Mouse (Mus musculus) activated CD4-positive, CD25-positive, alpha-beta regulatory T cell, adult 9 weeks (primary cell): ENCODE data around the gene Ppcdc. TPM values are rescaled to one million over a fixed set of nuclear protein-coding genes. Genes with fewer than 3 reads are reported as not detected.

Experiments used
- polyA plus RNA-seq: library from polyadenylated mRNA; unstranded; fragments of 100-300 nt; shearing (Covaris generic); gene quantifications from one replicate; pipeline ENCODE4 v1.2.1, GENCODE M21; 2017

Gene Ppcdc
- polyA plus RNA-seq = 143 TPM

DNA sequence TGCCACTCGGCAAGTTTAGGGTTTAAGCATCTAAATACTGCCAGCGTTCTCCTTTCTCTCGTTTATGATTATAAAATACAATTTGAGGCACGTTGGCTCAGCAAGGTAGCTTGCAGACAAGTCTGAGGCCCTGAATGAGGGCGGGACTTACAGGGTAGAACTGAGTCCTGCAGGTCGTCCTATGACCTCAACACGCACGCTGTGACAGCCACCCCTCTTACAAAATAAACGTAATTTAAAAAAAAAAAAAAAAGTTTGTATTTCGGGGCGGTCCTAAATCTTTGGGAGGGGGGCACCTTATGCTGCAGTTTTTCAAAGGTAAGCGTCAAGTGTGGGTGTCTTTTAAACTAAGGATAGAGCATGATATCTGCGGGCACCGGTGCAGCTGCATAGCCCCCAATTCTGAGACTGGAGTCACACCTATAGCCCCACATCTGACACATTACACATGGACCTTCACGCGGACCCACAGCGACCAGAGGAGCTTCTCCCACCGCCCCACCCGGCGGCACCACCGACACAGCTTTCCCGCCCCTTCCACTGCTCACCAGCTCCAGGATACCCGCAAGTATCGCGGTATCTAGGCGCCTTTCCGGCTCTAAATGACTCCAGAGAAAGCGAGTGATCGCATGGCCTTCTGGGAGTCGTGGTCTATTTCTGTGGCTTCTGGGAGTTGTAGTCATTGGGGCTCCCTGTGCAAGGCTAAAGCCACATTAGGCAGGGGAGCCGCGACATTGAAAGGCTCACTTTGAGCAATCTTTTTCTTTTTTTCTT is at the start of gene Ppcdc:
TSS of gene Ppcdc (minus strand) at position 603 of the 774 bp plus-strand sequence.

DNA sequence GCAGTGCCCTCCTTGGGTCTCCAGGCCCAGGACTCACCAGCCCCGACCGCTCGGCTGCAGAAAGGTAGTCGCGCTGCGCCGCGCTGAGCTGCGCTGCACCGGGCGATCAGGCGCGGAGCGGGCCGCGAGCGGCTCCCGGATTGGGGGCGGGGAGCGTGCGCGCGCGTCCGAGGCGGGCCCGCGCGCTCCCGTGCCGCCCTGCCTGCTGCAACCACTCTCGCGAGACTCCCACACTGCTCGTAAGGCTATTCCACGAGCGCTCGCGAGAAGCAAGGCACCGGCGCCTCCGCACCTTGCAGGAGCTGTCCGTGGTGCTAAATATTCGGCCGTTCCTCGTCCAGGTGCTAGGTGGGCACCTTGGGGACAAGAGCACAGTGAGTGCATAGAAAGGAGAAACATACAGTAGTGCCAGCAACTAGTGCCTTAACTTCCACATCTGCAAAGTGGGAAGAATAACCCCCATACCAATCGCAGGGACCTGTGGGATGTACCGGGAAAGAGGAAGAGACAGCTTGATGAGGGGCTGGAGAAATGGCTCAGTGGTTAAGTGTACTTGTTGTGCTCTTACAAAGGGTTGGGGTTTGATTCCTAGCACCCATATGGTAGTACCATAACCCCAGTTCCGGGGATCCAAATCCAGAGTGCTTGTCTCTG is 28.1 kb upstream of the Ppcdc start, which contains the start of gene Scamp5:
TSS of gene Scamp5 (minus strand) at position 165 of the 654 bp plus-strand sequence.

Other genes with a start within 250 kb of the Ppcdc start
- gene Trcg1, start 203.6 kb downstream of the Ppcdc start, polyA plus RNA-seq = not detected
- gene 1700017B05Rik, start 177.5 kb downstream of the Ppcdc start, polyA plus RNA-seq = 40.4 TPM
- gene Scamp5, start 27.9 kb upstream of the Ppcdc start, polyA plus RNA-seq = 0.23 TPM
- 0.20 TPM for gene Rpp25, start 63.9 kb upstream of the Ppcdc start, polyA plus RNA-seq
- gene Cox5a, start 81.2 kb upstream of the Ppcdc start, polyA plus RNA-seq = 232 TPM
- gene Fam219b, start 97.4 kb upstream of the Ppcdc start, polyA plus RNA-seq = 11.1 TPM
- 20.1 TPM for gene Mpi, start 112.6 kb upstream of the Ppcdc start, polyA plus RNA-seq
- gene Scamp2, start 120.8 kb upstream of the Ppcdc start, polyA plus RNA-seq = 112 TPM
- 87.6 TPM for gene Ulk3, start 149.3 kb upstream of the Ppcdc start, polyA plus RNA-seq
- not detected for gene Cplx3, start 166.2 kb upstream of the Ppcdc start, polyA plus RNA-seq
- 0.27 TPM for gene Lman1l, start 180.7 kb upstream of the Ppcdc start, polyA plus RNA-seq
- 230 TPM for gene Csk, start 213.5 kb upstream of the Ppcdc start, polyA plus RNA-seq
- gene Cyp1a2, start 243.6 kb upstream of the Ppcdc start, polyA plus RNA-seq = not detected
- 0.24 TPM for gene Cyp1a1, start 247.8 kb upstream of the Ppcdc start, polyA plus RNA-seq